In genomic region chr13:81222377-81222776, GRCm38 (mm10) we compare ENCODE assay signal across 21 mouse cellular contexts.
"Had no signal": no experiment of that assay in that cellular context is flagged by ENCODE, and none has a peak within 500 bp of the region (broad histone marks: within the 10 kb centered on the region; RNA-seq: fewer than 3 reads in every experiment).

No protein-coding gene starts in this region.

- H3K27ac ChIP-seq: liver, embryonic 15.5 days; lung, embryonic 15.5 days; midbrain, embryonic 10.5 days; midbrain, embryonic 12.5 days; neural tube, embryonic 13.5 days; neural tube, embryonic 15.5 days had no signal

- H3K36me3 ChIP-seq: liver, embryonic 15.5 days; lung, embryonic 15.5 days; midbrain, embryonic 12.5 days; neural tube, embryonic 13.5 days; neural tube, embryonic 15.5 days had no signal

- ATAC-seq: liver, postnatal 0 days; midbrain, embryonic 16.5 days had no signal

- H3K27me3 ChIP-seq: liver, embryonic 15.5 days; lung, embryonic 15.5 days; midbrain, embryonic 12.5 days; neural tube, embryonic 13.5 days; neural tube, embryonic 15.5 days had no signal

- DNase-seq: liver, postnatal 0 days; lung, adult 2 months; lung, postnatal 14 days; lung, postnatal 4 days; midbrain, embryonic 14.5 days; retina, postnatal 1 day; right cerebral cortex, adult 18-20 months; right cerebral cortex, postnatal 25 days; right cerebral cortex, postnatal 4 days; spleen, adult 18-20 months; thymus, adult 2 months; thymus, postnatal 25 days; thymus, postnatal 4 days had no signal

- H3K9ac ChIP-seq: liver, embryonic 15.5 days; liver, postnatal 0 days; lung, embryonic 15.5 days; midbrain, embryonic 12.5 days; neural tube, embryonic 13.5 days; neural tube, embryonic 15.5 days had no signal

- H3K4me2 ChIP-seq: liver, embryonic 15.5 days; lung, embryonic 15.5 days; midbrain, embryonic 12.5 days; neural tube, embryonic 13.5 days; neural tube, embryonic 15.5 days had no signal

- H3K9me3 ChIP-seq: liver, embryonic 15.5 days; lung, embryonic 15.5 days; midbrain, embryonic 10.5 days; midbrain, embryonic 12.5 days; neural tube, embryonic 13.5 days; neural tube, embryonic 15.5 days had no signal

- H3K4me1 ChIP-seq: liver, embryonic 15.5 days; lung, embryonic 15.5 days; midbrain, embryonic 10.5 days; midbrain, embryonic 12.5 days; neural tube, embryonic 13.5 days; neural tube, embryonic 15.5 days had no signal

- H3K4me3 ChIP-seq: liver, embryonic 15.5 days; lung, embryonic 15.5 days; midbrain, embryonic 10.5 days; midbrain, embryonic 12.5 days; myocyte; neural tube, embryonic 13.5 days; neural tube, embryonic 15.5 days had no signal
